Mouse (Mus musculus) brain, embryonic 14.5 days (tissue): ENCODE measurements around the gene Cspg4.

Experiments
- CTCF ChIP-seq: fragments of 200-500 bp; IDR thresholded peaks from 2 replicates; pipeline ENCODE4 v1.5.1; 2012; ENCODE audit warnings: inconsistent platforms, mild to moderate bottlenecking, moderate library complexity, borderline replicate concordance; ENCODE audit not compliant: insufficient read depth, insufficient read length; ENCODE audit errors: extremely low read depth
- POLR2A ChIP-seq: fragments of 200-500 bp; IDR thresholded peaks from 2 replicates; pipeline ENCODE4 v1.6.1; 2012; ENCODE audit warnings: mild to moderate bottlenecking, inconsistent platforms, borderline replicate concordance; ENCODE audit not compliant: poor library complexity, insufficient read depth, insufficient read length, severe bottlenecking; ENCODE audit errors: extremely low read depth

- no peak for TF ChIP-seq POLR2A
- TF ChIP-seq CTCF, result no peak
Measured at GRCm38 (mm10) chr9:56927191-56928012, 62.6 kb downstream of the Cspg4 start.
